Mouse (Mus musculus): ENCODE results near the gene Fam184b. TPM values are rescaled to one million over a fixed set of nuclear protein-coding genes. Genes with fewer than 3 reads are reported as not detected.
"Not testable (repeated sequence)": the region's sequence is repeated elsewhere in the genome, so short reads cannot be mapped to it uniquely, and the experiment has no call there.

Fam184b gene
- total RNA-seq (2021): 10 to 100 TPM; 20.2 to 22.0 TPM

DNA sequence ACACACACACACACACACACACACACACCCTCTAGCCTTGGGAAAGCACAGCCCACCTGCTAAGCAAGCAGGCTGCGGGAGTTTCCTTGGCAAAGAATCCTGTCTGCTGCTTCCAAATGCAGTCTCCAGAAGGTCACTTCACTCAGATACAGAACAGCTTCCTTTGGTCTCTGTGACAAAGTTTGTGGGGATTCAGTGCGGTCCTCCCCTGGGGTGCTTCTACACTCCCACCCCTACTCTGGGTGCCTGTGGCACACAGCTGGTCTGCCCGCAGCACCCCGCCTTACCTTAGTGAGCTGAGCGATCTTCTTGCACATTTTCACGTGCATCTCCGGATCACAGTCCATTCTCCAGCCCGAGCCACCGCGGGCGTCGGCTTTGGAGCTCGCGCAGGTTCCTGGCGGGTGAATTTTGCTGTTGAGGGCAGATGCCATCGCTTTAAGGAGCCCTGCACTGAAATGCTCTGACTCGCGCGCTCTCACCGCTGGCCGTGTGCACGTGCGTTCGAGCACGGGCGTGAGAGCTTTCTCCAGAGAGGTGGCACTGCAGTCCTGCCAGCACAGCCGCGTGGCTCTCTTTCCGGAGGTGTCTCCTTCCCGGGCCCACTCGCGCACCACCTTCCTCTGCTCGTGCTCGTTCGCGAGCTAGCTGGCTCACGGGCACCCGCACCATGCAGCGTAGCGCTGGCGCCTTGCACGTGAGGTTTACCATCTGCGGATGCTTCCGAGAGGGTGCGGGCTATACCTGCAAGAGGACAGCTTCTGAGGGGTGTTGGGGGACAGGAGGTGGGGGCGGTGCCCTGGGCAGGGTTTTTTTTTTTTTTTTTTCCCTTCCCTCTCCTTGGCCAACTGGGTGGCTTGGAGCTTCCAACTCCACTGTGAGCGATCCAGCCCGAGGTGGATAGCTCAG lies at the start of gene Fam184b:
Fam184b (minus strand) TSS at position 809 of the 909 bp plus-strand sequence.
- DNase-seq (ENCODE audit: extremely low spot score in 1 of 2, low spot score in 2 of 2): peak; percentile 68 to 83
- intact Hi-C loops (cut with DNase I): no loop called here

- DNase-seq (ENCODE audit: extremely low spot score in 1 of 2, low spot score in 2 of 2): no peak
- intact Hi-C loops (cut with DNase I): no loop called here
Observed at GRCm38 (mm10) chr5:45689152-45689551, 49.7 kb upstream of the Fam184b start.

DNA sequence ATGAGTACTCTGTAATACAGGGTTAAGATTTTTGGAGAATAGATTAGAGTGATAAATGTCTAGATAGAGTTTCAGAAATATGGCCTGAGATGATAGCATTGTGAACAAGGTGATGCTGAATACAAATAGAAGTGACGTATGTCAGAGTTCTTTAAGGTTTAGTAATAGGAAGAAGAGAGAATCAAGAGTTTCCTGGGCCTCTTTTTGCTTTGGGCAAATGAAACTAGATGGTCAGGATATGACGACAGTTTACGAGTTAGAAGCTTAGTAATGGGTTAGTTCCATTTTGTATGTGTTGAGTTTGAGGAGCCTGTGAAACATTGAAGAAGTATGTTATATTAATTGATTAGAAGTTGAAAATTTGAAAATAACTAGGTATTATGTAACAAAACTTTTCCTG lies 46.8 kb upstream of the Fam184b start:
- intact Hi-C loops (cut with DNase I): no loop called here
- no peak for DNase-seq (ENCODE audit: extremely low spot score in 1 of 2, low spot score in 2 of 2)

DNA sequence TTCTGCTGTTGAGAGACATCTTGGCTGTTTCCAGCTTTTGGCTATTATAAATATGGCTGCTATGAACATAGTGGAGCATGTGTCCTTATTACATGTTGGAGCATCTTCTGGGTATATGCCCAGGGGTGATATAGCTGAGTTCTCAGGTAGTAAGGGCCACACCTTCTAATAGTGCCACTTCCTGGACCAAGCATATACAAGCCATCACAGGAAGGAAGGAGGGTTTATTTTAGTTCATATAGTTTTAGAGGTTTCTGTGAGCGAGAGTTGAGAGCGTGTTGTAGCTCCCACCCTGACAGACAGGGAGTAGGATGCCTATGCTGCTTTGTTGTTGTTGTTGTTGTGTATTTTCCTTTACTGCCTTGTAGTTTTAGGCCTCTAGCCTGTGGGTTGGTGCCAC lies 45.8 kb upstream of the Fam184b start:
- intact Hi-C loops (cut with DNase I): no loop called here
- DNase-seq (ENCODE audit: extremely low spot score in 1 of 2, low spot score in 2 of 2): no peak

GRCm38 (mm10) chr5:45683388-45683787 lies 44.0 kb upstream of the Fam184b start:
- no peak for DNase-seq (ENCODE audit: extremely low spot score in 1 of 2, low spot score in 2 of 2)
- intact Hi-C loops (cut with DNase I): no loop called here

DNA sequence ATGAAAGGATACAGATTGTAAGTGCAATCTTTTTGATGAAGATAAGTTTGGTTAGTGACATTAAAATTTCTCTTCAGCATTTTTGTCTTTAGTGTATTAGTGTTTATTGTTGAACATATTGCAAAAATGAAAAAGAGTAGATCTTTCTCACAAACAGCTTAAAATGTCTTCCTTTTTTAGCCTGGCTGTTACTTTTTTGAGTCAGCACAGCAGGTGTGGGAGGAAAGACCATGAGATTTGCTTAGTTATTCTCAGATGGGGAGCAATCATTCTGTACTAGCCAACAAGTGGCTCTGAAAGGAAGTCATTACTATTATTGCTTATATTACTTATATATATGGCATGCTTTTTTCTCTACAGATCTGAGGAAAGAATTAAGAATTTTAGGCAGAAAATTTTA lies 40.5 kb upstream of the Fam184b start:
- intact Hi-C loops (cut with DNase I): no loop called here
- DNase-seq (ENCODE audit: extremely low spot score in 1 of 2, low spot score in 2 of 2): no peak

DNA sequence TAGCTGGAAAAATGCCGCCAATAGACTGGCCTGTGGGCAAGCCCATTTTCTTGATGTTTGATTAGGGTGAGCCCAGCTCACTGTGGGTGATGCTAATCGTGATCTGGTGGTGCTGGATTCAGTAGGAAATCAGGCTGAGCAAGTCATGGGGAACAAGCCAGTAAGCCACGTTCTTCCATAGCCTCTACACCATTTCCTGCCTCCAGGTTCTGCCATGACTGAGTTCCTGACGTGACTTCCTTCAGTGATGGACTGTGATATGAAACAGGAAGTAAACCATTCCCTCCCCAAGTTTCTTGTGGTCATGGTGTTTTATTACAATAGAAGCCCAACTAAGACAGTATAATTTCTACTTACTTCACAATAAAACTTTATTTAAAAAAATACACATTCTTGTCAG lies 38.2 kb upstream of the Fam184b start:
- DNase-seq (ENCODE audit: extremely low spot score in 1 of 2, low spot score in 2 of 2): no peak
- intact Hi-C loops (cut with DNase I): no loop called here

GRCm38 (mm10) chr5:45675032-45675431 lies 35.6 kb upstream of the Fam184b start:
- intact Hi-C loops (cut with DNase I): no loop called here
- no peak for DNase-seq (ENCODE audit: extremely low spot score in 1 of 2, low spot score in 2 of 2)

DNA sequence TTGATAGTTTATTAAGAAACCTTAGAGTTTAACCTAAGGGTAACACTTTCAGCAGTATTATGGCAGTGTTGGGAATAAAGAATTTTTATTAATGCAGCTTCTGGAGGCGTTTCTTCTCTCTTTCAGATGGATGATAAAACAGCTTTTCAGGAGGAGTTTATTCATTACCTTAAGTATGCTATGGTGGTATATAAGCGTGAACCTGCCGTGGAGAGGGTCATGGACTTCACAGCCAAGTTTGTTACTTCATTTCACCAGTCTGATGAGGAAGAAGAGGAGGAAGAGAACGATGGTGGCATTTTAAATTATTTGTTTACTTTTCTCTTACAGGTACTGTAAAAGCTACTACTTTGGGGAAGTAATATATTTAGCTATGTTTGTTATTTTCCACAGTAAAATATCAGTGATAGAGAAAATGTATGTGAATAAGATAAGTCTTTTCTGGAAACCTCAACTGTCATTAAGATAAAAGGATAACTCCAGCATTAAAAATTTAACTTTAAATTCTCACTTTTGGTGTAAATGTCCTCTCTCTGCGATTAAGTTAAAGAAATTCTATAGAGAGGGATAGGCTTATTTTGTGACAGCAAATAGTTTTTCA lies 31.6 kb upstream of the Fam184b start:
- DNase-seq (ENCODE audit: extremely low spot score in 1 of 2, low spot score in 2 of 2): no peak
- intact Hi-C loops (cut with DNase I): no loop called here

DNA sequence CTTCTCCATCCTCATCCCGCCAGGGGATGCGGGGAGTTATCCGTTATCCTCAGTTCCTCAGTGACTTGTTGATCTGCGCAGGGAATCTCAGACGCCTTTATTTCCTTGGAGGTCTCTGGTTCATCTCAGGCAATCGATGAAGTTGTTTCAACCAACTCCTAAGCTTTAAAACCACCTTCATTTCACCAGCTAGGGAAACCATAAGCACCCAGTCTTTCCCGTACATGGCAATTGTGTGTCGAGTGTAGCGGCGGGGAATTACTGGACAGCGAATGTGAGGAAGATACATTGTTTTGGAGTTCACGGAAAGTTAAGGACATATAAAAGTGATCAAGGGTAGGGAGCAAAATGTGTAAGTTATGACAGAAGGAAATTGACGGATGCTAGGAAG lies 30.9 kb upstream of the Fam184b start:
- intact Hi-C loops (cut with DNase I): no loop called here

GRCm38 (mm10) chr5:45669598-45670279 lies 30.3 kb upstream of the Fam184b start, which contains the start of gene Ncapg:
Gene Ncapg (plus strand): TSS chr5:45669919.
- intact Hi-C loops (cut with DNase I): loop anchor here (2.0 kb wide), 2 partner anchors 135 to 193 kb away; no protein-coding TSS in a partner anchor

More for the DNA sequence above, 30.9 kb upstream of the Fam184b start:
- no peak for DNase-seq (ENCODE audit: extremely low spot score in 1 of 2, low spot score in 2 of 2)

DNA sequence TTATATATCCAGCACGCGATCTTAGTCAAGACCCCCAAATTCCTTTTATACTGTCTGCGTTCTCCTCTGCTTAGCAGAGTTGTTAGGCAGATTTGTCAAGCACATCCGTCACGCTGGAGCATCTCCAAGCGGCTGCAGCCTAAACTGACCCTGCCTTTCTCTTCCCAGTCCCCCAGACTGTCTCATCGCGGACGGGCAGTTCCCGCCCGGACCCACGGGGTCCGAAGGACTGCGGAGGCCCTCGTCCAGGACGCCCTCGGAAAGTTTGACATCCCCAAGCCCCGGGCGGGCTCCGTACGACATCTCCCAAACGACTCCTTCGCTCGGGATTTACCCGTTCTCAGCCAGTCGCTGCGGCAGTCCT lies 29.8 kb upstream of the Fam184b start:
- intact Hi-C loops (cut with DNase I): loop anchor here (2.0 kb wide), 2 partner anchors 134 to 192 kb away; no protein-coding TSS in a partner anchor
- DNase-seq (ENCODE audit: extremely low spot score in 1 of 2, low spot score in 2 of 2): peak in 1 of 2 experiments; percentile 12

More at GRCm38 (mm10) chr5:45669598-45670279, 30.3 kb upstream of the Fam184b start, which contains the start of gene Ncapg:
- peak; percentile 97 to 100 for DNase-seq (ENCODE audit: extremely low spot score in 1 of 2, low spot score in 2 of 2)

- no peak for DNase-seq (ENCODE audit: extremely low spot score in 1 of 2, low spot score in 2 of 2)
Observed at GRCm38 (mm10) chr5:45668831-45669230, 29.4 kb upstream of the Fam184b start.

GRCm38 (mm10) chr5:45668324-45668723 lies 28.9 kb upstream of the Fam184b start:
- intact Hi-C loops (cut with DNase I): loop anchor here (2.0 kb wide), 2 partner anchors 134 to 192 kb away; no protein-coding TSS in a partner anchor

More at GRCm38 (mm10) chr5:45668831-45669230, 29.4 kb upstream of the Fam184b start:
- intact Hi-C loops (cut with DNase I): loop anchor here (2.0 kb wide), 2 partner anchors 134 to 192 kb away; no protein-coding TSS in a partner anchor

GRCm38 (mm10) chr5:45658406-45658805 lies 19.0 kb upstream of the Fam184b start:
- DNase-seq (ENCODE audit: extremely low spot score in 1 of 2, low spot score in 2 of 2); intact Hi-C loops (cut with DNase I): not testable (repeated sequence)

More at GRCm38 (mm10) chr5:45668324-45668723, 28.9 kb upstream of the Fam184b start:
- peak in 1 of 2 experiments; percentile 44 for DNase-seq (ENCODE audit: extremely low spot score in 1 of 2, low spot score in 2 of 2)

- intact Hi-C loops (cut with DNase I): no loop called here
Observed at GRCm38 (mm10) chr5:45651026-45651703, 11.8 kb upstream of the Fam184b start.

DNA sequence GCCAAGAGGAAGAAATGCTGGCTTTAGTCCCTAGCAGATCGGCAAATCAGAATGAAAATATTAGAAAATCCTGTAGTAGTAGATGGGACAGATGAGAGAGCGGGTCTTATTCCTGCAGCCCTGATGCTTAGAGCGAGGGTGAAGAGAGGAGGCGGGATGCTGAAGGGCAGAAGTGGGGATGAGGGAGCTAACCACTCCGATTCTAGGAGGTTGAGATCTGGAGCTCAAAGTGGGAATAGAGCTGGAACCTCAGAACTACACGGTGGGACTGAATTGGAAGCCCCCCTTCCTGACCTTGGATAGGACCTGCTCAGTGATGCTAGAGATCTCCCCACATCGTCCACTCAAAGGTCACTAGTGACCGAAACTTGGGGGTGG lies 290 bp upstream of the Fam184b start:
- intact Hi-C loops (cut with DNase I): no loop called here
- no peak for DNase-seq (ENCODE audit: extremely low spot score in 1 of 2, low spot score in 2 of 2)

More at GRCm38 (mm10) chr5:45651026-45651703, 11.8 kb upstream of the Fam184b start:
- no peak for DNase-seq (ENCODE audit: extremely low spot score in 1 of 2, low spot score in 2 of 2)

DNA sequence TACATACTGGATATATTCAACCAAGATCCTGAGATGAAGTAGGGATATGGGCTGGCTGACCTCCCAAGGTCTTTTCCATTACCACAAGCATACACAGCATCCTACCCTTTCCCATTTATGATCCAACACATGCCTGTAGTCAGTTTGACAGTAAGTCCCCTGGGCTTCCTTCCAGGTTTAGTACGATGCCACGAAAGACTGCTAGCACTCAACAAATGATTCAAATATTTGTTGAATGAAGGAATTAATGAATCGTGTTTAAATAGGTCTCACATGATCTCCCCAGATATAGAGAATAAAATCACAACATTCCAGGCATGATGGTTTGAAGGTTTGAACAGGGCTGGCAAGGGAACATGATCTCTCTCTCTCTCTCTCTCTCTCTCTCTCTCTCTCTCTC lies 1.0 kb downstream of the Fam184b start:
- intact Hi-C loops (cut with DNase I): no loop called here

More for the DNA sequence above, 1.0 kb downstream of the Fam184b start:
- DNase-seq (ENCODE audit: extremely low spot score in 1 of 2, low spot score in 2 of 2): no peak
